8 mouse cellular contexts compared by ENCODE assay signal in the genomic region with DNA sequence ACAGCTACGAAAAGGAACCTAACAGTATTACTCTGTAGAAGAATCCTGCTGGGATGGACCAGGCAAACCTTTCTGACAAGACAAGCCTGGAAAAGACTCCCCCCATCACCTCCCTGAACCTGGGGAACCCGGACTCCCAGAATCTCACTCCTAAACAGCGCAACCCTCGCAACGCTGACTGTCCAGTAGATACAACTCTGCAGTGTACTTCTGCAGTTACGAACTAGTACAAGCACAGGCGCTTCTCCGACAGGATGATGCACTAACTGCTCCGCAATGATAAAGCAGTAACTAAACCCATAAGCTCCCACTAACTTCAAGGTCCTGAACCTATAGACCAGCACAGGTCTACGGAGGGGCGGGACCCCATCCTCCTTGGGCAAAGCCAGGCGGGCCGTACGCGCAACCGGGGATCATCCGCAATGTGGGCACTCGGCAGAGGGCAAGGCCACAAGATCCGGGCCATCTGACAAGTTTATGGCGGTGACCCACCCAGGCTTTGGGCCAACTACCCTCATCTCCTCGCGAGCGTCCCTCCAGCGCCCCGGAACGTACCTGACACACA.
A peak's percentile ranks its signal among the peaks of the same experiment; 100 is the strongest.
DNase-seq lines count a peak whose midpoint lies in the region; ATAC-seq and TF ChIP-seq lines count a peak whose summit lies in the region.

No protein-coding gene starts in this region.

- H3K27ac ChIP-seq in kidney, embryonic 16.5 days (ENCODE audit: low read length) = no peak overlapping the region
- peak overlapping the region; percentile 77 for H3K27ac ChIP-seq in embryonic facial prominence, embryonic 10.5 days (replicated peaks)
- no peak overlapping the region for H3K27ac ChIP-seq in hindbrain, embryonic 14.5 days
- H3K27ac ChIP-seq in midbrain, postnatal 0 days (ENCODE audit: low read depth, low read length) = peak overlapping the region; percentile 80

- WGBS in kidney, embryonic 16.5 days = 2% methylated on average over 26 of the region's 26 CpGs
- 1% methylated on average over 26 of the region's 26 CpGs for WGBS in embryonic facial prominence, embryonic 10.5 days
- 2% methylated on average over 26 of the region's 26 CpGs for WGBS in hindbrain, embryonic 14.5 days
- under 1% methylated on average over 26 of the region's 26 CpGs for WGBS in midbrain, postnatal 0 days

- no peaks in the 10 kb centered on the region for H3K9me3 ChIP-seq in kidney, embryonic 16.5 days (ENCODE audit: low read length)
- no peaks in the 10 kb centered on the region for H3K9me3 ChIP-seq in embryonic facial prominence, embryonic 10.5 days
- no peaks in the 10 kb centered on the region for H3K9me3 ChIP-seq in hindbrain, embryonic 14.5 days (ENCODE audit: control insufficient read depth, low read length)
- H3K9me3 ChIP-seq in midbrain, postnatal 0 days (ENCODE audit: low read length) = no peaks in the 10 kb centered on the region

- peak overlapping the region; percentile 97 for H3K4me2 ChIP-seq in kidney, embryonic 16.5 days (replicated peaks; ENCODE audit: low read depth, low read length)
- H3K4me2 ChIP-seq in hindbrain, embryonic 14.5 days (replicated peaks) = peak overlapping the region; percentile 87
- peak overlapping the region; percentile 88 for H3K4me2 ChIP-seq in midbrain, postnatal 0 days (ENCODE audit: low read depth, low read length, poor library complexity, severe bottlenecking)

- DNase-seq in kidney, postnatal 25 days = no peak
- peak; percentile 55 for DNase-seq in embryonic facial prominence, embryonic 10.5 days (ENCODE audit: low spot score)
- peak; percentile 44 for DNase-seq in hindbrain, embryonic 14.5 days (ENCODE audit: low spot score)
- DNase-seq in midbrain, postnatal 0 days (ENCODE audit: low spot score) = peak; percentile 2
- DNase-seq in layer of hippocampus, postnatal 25 days (ENCODE audit: extremely low spot score in 1 of 2, low spot score in 1 of 2) = no peak
- no peak for DNase-seq in spleen, adult 12 weeks (ENCODE audit: low spot score)
- DNase-seq in urinary bladder, postnatal 10 days (ENCODE audit: low spot score) = no peak

- peaks cover 36% of the 10 kb centered on the region for H3K27me3 ChIP-seq in kidney, embryonic 16.5 days (ENCODE audit: insufficient read depth, low read length)
- peaks cover 54% of the 10 kb centered on the region for H3K27me3 ChIP-seq in embryonic facial prominence, embryonic 10.5 days (replicated peaks; ENCODE audit: low read depth, poor library complexity, severe bottlenecking)
- H3K27me3 ChIP-seq in hindbrain, embryonic 14.5 days (ENCODE audit: control insufficient read depth, insufficient read depth, low read length) = peaks cover 46% of the 10 kb centered on the region
- H3K27me3 ChIP-seq in midbrain, postnatal 0 days (ENCODE audit: insufficient read depth, low read length) = peaks cover 13% of the 10 kb centered on the region; the same call in 1 of the 2 replicates

- H3K9ac ChIP-seq in kidney, embryonic 16.5 days (replicated peaks; ENCODE audit: low read length) = peak overlapping the region; percentile 57
- peak overlapping the region; percentile 76 for H3K9ac ChIP-seq in hindbrain, embryonic 14.5 days
- H3K9ac ChIP-seq in midbrain, postnatal 0 days (replicated peaks; ENCODE audit: low read length, poor library complexity, severe bottlenecking) = peak overlapping the region; percentile 83

- no peaks in the 10 kb centered on the region for H3K36me3 ChIP-seq in kidney, embryonic 16.5 days (ENCODE audit: insufficient read depth, low read length)
- H3K36me3 ChIP-seq in embryonic facial prominence, embryonic 10.5 days (replicated peaks) = no peaks in the 10 kb centered on the region
- no peaks in the 10 kb centered on the region for H3K36me3 ChIP-seq in hindbrain, embryonic 14.5 days (replicated peaks; ENCODE audit: control insufficient read depth, insufficient read depth)
- no peaks in the 10 kb centered on the region for H3K36me3 ChIP-seq in midbrain, postnatal 0 days (ENCODE audit: insufficient read depth, low read length)

- H3K4me3 ChIP-seq in kidney, embryonic 16.5 days (ENCODE audit: low read length) = peak overlapping the region; percentile 60
- peak overlapping the region; percentile 72 for H3K4me3 ChIP-seq in embryonic facial prominence, embryonic 10.5 days
- peak overlapping the region; percentile 70 for H3K4me3 ChIP-seq in hindbrain, embryonic 14.5 days (replicated peaks; ENCODE audit: low read length)
- H3K4me3 ChIP-seq in midbrain, postnatal 0 days (ENCODE audit: low read depth, low read length) = peak overlapping the region; percentile 78

- H3K4me1 ChIP-seq in kidney, embryonic 16.5 days (ENCODE audit: insufficient read depth, low read length) = peaks cover 8% of the 10 kb centered on the region; the same call in 1 of the 2 replicates
- peaks cover 15% of the 10 kb centered on the region for H3K4me1 ChIP-seq in embryonic facial prominence, embryonic 10.5 days
- peaks cover 15% of the 10 kb centered on the region; the same call in 1 of the 2 replicates for H3K4me1 ChIP-seq in hindbrain, embryonic 14.5 days (replicated peaks; ENCODE audit: control insufficient read depth, insufficient read depth, low read length)
- H3K4me1 ChIP-seq in midbrain, postnatal 0 days (ENCODE audit: insufficient read depth, low read length) = no peaks in the 10 kb centered on the region

- peak; percentile 68; the same call in 1 of the 2 replicates for ATAC-seq in kidney, embryonic 16.5 days (ENCODE audit: low FRiP score, low TSS enrichment)
- peak; percentile 56; the same call in 1 of the 2 replicates for ATAC-seq in hindbrain, embryonic 14.5 days (ENCODE audit: low FRiP score)
- ATAC-seq in midbrain, postnatal 0 days (ENCODE audit: low FRiP score) = peak; percentile 59

- no peak for TF ChIP-seq CTCF in midbrain, postnatal 0 days (IDR thresholded peaks at IDR 0.05)

Comparison
In these comparisons a context has a peak if more than half of its experiments do, and no peak if none do; other contexts are left out.
1. H3K27ac ChIP-seq: peak in embryonic facial prominence, embryonic 10.5 days (single experiment) and midbrain, postnatal 0 days (single experiment); none in kidney, embryonic 16.5 days (single experiment) and hindbrain, embryonic 14.5 days (single experiment).
2. DNase-seq: peak in embryonic facial prominence, embryonic 10.5 days (single experiment), hindbrain, embryonic 14.5 days (single experiment) and midbrain, postnatal 0 days (single experiment); none in kidney, postnatal 25 days (0 of 2), layer of hippocampus, postnatal 25 days (0 of 2), spleen, adult 12 weeks (single experiment) and urinary bladder, postnatal 10 days (single experiment).
3. Peak in every context shown above with its lines, with median percentiles within 50 percentile points of each other: ATAC-seq, H3K4me2 ChIP-seq, H3K4me3 ChIP-seq and H3K9ac ChIP-seq.